Mouse (Mus musculus) bone marrow, adult 2 months (tissue): ENCODE measurements at regions not wholly inside any gene's neighbourhood (a gene's known extent, or its start where the extent isn't known, plus 50 kb on each side); places are given as distances from the start of the nearest gene placed in this dataset.

Experiments
- CTCF ChIP-seq: fragments of 200-500 bp; IDR thresholded peaks from 2 replicates; pipeline ENCODE4 v1.5.1; 2011; ENCODE audit warnings: low read length, control low read depth; ENCODE audit not compliant: control insufficient read depth, insufficient read depth
- POLR2A ChIP-seq: fragments of 200-500 bp; IDR thresholded peaks from 2 replicates; pipeline ENCODE4 v1.6.1; 2011; ENCODE audit warnings: low read depth, mild to moderate bottlenecking, control low read depth, low read length, borderline replicate concordance; ENCODE audit not compliant: control insufficient read depth

DNA sequence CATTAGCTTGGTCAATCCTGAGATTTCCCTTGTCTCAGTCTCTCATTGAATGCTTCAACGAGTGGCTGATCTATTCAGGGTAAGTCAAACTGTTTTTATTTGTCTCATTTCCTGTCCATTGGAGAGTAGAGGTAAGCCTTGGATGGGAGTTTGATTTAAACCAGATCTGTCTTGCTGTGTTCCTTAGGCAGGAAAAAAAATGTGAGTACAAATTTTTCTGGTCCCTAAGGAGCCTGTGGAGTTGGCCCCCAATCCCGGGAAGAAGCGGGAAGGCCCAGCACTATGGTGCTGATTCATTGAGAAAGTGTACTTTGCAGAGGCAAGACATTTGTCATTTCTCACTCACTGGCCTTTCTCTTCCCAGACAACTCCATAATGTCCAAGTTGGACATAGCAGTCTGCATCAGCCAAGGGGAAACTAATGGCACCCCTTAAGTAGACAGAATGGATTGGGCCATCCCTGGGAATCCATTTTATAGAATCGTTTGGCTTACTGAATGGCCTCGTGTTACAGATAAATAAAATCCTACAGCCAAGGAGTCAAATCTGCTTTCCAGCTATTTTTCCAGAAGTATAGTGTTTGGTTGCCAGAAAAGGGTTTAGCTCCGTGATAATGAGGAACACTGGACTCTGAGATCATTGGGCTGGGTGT is 271.3 kb upstream of the Sel1l start:
- TF ChIP-seq POLR2A, result no peak
- no peak for TF ChIP-seq CTCF
